Mouse (Mus musculus) olfactory bulb, adult 2 months (tissue): Measurements from ENCODE around the gene Mrps5.
"Not testable (repeated sequence)": the region's sequence is repeated elsewhere in the genome, so short reads cannot be mapped to it uniquely, and the experiment has no call there.

ENCODE experiments used
- CTCF ChIP-seq: fragments of 200-500 bp; IDR thresholded peaks from 2 replicates; pipeline ENCODE4 v1.5.1; 2012; ENCODE audit warnings: low read depth, mild to moderate bottlenecking, low read length, moderate library complexity; ENCODE audit not compliant: insufficient read depth
- POLR2A ChIP-seq: fragments of 200-500 bp; IDR thresholded peaks from 2 replicates; pipeline ENCODE4 v1.6.1; 2012; ENCODE audit warnings: mild to moderate bottlenecking, low read depth, low read length, moderate library complexity; ENCODE audit not compliant: insufficient read depth

- not testable (repeated sequence) for TF ChIP-seq CTCF, POLR2A
Measured at GRCm38 (mm10) chr2:127603383-127603782, 16.4 kb downstream of the Mrps5 start.
